Mouse (Mus musculus): ENCODE data around the gene Pspn.

Gene Pspn

GRCm38 (mm10) chr17:56999968-57000609 lies at the start of gene Pspn:
Pspn (minus strand) TSS chr17:57000018.
- in situ Hi-C loops (cut with MboI, MseI): loop anchor here in 1 of 2 experiments (5.0 kb wide), 1 partner anchor 167 kb away; no protein-coding TSS in a partner anchor

DNA sequence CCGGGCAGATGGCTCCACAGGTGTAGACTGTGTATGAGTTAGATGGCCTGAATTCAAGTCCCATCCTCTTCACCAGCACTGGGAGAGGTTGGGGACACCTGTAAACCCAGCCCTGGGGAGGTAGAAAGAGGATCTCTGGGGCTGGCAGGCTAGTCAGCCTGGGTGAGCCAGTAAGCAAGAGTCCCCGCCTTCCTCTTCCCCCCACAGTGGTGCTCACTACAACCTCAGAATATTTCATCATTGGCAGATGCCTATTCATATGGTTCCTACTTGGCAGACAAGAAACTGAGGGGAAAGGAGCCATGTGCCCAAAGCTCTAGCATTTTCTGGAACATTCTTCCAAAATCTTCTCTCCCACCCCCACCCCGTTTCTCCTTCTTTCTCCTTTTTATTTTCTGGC lies 49.0 kb upstream of the Pspn start:
- in situ Hi-C loops (cut with MboI, MseI): no loop called here

- in situ Hi-C loops (cut with MboI, MseI): no loop called here
These were observed 47.6 kb upstream of the Pspn start for GRCm38 (mm10) chr17:57047406-57047805.

DNA sequence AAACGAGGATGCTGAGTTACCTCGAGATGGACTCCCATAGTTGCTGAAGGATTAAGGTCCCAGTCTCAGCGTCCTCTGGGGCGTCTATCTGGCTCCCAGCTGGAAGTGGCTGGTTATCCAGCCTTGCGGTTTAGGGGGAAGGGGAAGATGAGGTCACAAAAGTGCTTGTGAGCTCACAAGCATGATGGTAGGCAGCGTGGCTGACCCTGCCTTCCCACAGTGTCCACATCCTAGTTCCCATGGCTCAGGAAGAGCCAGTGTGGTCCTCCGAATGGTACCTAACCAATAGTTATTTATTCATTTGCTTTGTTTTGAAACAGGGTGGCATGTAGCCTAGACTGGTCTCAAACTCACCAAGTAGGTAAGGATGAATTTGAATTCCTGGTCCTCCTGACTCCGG lies 41.7 kb upstream of the Pspn start, which contains the start of gene Slc25a41:
Gene Slc25a41 (minus strand): TSS at position 101 of the 400 bp plus-strand sequence.
- in situ Hi-C loops (cut with MboI, MseI): no loop called here

GRCm38 (mm10) chr17:57038978-57039377 lies 39.2 kb upstream of the Pspn start:
- in situ Hi-C loops (cut with MboI, MseI): no loop called here

DNA sequence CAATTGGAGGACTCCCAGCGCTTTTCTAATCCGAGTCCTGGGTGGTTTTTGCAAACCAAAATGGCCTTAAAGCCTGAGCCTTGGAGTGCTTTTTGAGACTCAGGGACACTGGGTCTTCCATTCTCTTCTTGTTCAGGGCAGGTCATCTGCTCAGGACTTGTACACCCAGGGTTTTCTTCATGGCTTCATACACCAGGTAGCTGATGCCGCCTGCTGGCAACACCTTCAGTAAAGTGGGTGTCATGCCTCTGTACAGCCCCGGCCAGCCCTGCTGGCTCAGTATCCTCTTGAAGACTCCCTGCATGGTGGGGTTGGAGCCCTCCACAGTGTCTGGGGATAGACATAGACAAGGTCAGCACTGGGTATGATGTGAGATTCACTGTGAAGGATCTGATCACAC lies 33.0 kb upstream of the Pspn start:
- in situ Hi-C loops (cut with MboI, MseI): no loop called here

DNA sequence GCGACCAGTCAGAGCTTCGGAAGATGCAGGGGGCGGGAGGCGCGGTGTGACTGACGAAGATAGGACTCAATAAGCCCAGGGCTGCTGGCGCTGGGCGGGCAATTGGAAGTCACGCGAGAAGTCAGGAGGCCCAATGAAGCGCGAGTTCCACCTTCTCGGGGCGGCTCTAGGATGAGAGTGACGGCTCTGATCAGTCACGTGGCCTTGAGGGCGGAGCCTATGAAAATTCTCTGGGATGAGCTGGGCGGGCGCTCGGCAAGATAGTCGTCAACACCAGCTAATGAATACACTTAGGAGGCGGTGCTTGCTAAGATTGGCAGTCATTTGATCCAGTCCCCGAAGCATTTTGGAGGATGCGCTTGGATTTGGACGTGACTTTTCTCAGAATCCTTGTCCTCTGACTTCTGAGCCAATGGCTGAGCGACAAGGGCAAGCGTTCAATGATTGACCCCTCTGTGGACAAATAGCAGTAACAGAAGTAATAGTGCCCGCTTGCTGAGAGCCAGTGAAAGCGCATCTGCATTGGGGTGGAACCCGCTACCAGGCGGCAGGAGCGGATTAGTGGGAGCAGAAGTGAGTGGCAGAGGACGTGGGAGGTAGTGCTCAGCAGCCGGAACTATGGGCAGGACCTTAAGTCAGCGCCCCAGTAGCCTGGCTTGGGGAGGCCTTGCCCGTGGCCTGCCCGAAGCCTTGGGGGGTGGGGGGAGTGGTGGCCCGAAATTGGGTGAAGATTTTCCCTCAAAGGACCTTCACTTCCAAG lies 32.0 kb upstream of the Pspn start:
- in situ Hi-C loops (cut with MboI, MseI): no loop called here

DNA sequence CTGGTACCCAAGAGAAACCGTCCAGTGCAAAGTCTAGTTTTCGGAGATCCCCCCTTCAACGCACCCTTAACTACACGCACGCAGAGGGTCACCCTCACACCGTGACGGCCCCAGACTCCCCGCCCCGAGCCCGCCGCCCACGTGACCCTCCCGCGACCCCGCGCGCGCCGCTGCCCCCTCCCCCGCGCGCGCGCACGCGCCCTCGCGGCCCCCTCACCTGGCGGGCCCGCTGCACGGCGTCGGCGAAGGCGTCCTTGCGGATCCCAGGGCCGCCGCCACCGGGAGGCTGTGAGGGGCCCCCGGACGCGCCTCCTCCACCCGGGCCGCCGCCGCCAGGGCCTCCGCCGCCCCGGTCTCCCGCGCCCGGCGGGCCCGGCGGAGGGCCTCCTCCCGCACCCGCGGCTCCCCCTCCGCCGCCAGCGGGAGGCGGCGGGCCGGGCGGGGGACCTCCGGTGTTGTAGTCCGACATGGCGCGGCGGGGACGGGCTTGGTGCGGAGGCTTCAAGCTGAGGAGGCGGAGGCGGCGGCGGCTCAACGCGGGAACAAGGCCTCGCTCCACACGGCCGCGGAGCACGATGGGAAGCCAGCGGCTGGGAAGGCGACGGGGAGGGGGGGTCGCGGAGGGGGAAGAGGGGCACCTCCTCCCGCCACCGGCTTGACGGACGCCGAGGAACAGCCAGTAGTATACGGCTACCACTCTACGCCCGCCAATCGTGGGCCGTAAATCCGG lies 31.3 kb upstream of the Pspn start, which contains the start of gene Khsrp:
Gene Khsrp (minus strand): TSS at position 592 of the 730 bp plus-strand sequence.
- in situ Hi-C loops (cut with MboI, MseI): no loop called here

GRCm38 (mm10) chr17:57029691-57030090 lies 29.9 kb upstream of the Pspn start:
- in situ Hi-C loops (cut with MboI, MseI): loop anchor here (5.0 to 10.0 kb wide), 2 partner anchors 92 to 1065 kb away; partner anchors contain the start of gene Mllt1 (in 1 of the 2)

DNA sequence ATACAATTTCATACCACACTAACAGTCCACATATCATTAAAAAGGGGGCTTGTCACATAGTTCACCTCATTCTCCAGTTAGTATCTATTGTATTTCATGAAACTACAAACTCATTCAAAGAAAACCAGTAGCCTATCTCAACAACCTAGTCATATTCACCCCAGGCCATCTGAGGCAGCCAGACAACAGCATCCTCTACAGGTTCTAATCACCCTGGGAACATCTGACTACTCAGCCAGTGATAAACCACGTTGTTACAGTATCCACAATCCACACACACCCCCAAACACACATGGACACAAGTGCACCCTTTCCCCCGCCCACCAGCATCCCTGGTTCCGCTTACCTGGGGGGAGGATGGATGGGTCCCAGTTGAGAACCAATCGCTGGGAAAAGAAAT lies 27.7 kb upstream of the Pspn start:
- in situ Hi-C loops (cut with MboI, MseI): loop anchor here (5.0 to 10.0 kb wide), 2 partner anchors 90 to 1063 kb away; partner anchors contain the start of gene Mllt1 (in 1 of the 2)

DNA sequence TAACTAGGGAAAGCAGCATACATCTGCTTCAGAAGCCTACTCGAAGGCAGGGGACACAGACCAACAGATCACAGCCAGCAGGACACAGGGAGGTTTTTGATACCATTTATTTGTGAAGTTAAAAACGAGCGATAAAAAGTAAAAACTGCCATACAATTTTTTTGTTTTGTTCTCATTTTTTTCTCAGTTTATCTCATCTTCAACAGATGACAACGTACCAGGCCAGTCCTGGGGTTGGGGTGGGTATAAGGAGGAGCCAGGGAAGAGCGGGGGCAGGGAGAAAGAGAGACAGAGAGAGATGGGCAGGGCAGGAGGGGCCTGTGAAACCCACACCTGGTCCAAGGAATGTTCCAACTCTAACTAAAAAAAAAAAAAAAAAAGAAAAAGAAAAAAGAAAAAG lies 21.1 kb upstream of the Pspn start:
- in situ Hi-C loops (cut with MboI, MseI): loop anchor here in 1 of 2 experiments (10.0 kb wide), 1 partner anchor 1056 kb away; no protein-coding TSS in a partner anchor

- in situ Hi-C loops (cut with MboI, MseI): loop anchor here in 1 of 2 experiments (10.0 kb wide), 1 partner anchor 1055 kb away; no protein-coding TSS in a partner anchor
These were observed 19.9 kb upstream of the Pspn start for GRCm38 (mm10) chr17:57019693-57020092.

DNA sequence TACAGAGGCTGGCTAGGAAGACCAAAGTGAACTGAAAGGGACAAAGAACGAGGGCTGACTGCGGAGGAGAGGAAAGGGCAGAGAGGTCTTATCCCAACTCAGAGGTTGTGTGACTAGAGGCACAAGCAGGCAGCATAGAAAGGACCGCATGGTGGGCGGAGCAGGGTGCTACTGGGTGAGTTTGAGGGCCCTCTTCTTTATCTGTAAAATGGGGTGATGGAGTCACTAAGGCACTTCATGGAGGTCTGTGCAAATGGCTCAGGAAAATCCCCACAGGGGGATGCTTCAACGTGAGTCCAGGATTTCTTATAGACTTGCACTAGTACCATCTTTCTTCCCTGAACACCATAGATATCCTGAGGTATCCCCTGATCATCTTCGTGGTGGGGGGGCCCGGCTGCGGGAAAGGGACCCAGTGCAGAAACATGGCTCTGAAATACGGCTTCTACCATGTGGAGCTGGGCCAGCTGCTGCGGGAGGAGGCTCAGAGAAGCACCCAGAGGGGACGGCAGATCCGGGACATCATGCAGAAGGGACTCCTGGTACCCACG lies 12.5 kb upstream of the Pspn start:
- in situ Hi-C loops (cut with MboI, MseI): no loop called here

DNA sequence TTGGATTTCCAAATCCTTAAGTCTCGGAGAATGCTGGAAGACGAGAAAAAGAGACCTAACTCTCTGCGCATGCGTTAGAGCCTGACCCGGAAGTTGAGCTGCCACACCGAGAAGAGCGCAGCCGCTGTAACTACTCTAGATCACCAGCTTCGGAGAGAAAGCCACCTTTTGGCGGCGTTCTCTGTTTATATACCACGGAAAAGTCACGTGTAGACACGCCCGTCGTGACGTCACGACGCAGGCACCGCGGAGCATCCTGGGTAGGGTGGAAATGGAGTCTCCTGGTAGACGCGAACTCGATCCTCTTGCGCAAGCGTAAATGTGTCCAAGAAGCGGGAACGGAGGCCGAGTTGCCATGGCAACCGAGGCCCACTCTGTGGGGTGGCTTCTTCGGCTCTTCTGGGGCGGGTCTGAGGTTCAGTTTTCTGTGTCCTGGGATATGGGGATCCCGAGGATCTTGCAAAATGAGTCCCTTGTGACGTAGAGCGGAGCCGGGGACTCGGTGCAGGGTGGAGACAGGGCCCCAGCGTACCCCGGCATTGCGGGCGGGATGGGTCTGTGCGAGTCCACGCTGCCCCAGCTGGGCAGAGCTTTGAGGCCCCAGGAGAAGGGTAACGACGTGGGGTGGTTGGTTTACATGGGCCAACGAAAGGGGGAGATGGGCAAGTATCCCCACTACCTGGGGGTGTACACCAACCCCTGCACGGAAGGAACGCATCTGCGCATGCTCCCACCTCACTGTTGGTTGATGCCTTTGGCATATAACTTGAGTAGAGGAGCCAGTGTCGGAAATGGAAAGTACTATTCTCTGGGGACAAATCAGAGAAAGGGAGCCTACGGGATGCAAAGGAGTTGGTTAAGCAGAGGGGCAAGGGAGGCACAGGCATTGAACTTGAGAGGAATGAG lies 11.7 kb upstream of the Pspn start, which contains the start of the genes Gtf2f1 and Gm17949:
Gene Gtf2f1 (minus strand): TSS at position 53 of the 906 bp plus-strand sequence.
Gene Gm17949 (plus strand): TSS at position 234 of the 906 bp plus-strand sequence.
- in situ Hi-C loops (cut with MboI, MseI): no loop called here

GRCm38 (mm10) chr17:57010911-57011235 lies 11.1 kb upstream of the Pspn start:
- in situ Hi-C loops (cut with MboI, MseI): no loop called here

GRCm38 (mm10) chr17:57007137-57007905 lies 7.5 kb upstream of the Pspn start:
- in situ Hi-C loops (cut with MboI, MseI): no loop called here

DNA sequence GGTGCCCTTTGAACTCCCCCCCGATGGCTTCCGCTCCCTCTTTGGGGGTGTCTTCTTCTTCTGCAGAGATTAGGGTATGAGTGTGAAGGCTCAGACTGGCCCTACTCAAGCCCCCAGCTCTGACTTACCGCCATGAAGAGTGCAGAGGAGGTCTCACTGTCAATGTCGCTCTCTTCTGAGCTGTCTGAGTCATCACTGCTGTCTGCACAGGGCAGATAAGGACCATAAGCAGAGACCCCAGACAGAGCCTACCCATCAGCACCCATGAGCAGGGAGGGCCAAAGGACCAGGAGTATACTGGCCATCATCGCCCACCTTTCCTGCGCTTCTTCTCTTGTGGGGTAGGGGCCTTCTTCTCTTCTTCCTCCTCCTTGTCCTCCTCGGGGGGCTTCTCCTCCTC lies 4.2 kb upstream of the Pspn start:
- in situ Hi-C loops (cut with MboI, MseI): no loop called here

DNA sequence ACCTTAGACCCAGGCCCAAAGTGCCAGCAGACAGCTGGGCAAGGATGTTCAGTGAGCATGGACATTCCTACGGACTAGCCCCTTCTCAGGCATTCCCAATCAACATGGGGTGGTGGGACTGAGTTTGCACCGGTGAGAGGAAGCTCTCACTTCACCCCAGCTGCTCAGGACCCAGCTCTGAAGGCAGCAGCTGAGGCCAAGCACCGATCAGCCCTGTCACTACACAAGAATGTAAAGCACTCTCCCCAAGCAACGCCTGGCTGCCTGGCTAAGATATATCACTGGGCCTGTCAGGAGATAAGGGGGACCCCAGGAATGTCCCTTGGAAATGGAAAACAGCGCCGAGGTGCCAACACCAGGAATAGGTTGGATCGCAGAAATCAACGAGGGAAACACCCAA lies 1.4 kb upstream of the Pspn start:
- in situ Hi-C loops (cut with MboI, MseI): no loop called here

DNA sequence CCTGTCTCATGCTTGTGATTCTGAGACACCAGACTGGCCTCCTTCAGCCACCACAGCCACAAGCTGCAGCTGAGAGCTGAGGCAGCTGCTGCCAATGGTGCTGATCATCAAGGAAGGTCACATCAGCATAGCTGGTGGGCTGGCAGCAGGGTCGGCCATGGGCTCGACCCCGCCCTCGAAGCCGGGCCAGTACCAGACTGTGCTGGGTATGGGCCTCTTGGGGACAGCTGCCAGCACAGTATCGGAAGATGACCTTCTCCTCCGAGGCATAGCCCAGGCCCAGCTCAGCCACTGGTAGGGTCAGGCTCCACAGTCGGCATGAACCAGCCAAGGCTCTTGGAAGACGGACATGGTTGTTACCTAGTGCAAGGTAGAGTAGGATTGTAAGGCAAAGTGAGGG lies 404 bp downstream of the Pspn start:
- in situ Hi-C loops (cut with MboI, MseI): loop anchor here in 1 of 2 experiments (5.0 kb wide), 1 partner anchor 168 kb away; no protein-coding TSS in a partner anchor
